Mouse (Mus musculus): Measurements from ENCODE around the gene Tspan5.

- TF ChIP-seq CTCF (IDR thresholded peaks at IDR 0.05; ENCODE audit: extremely low read depth, insufficient read length, insufficient replicate concordance, low read depth, low read length) = no peak
- no peak for TF ChIP-seq POLR2A (IDR thresholded peaks at IDR 0.05; ENCODE audit: low read depth, low read length)
Observed at GRCm38 (mm10) chr3:138812565-138812964, 70.6 kb downstream of the Tspan5 start.
